Mouse (Mus musculus): ENCODE data around the gene Foxo6.

- TF ChIP-seq POLR2A (IDR thresholded peaks at IDR 0.05; ENCODE audit: borderline replicate concordance, extremely low read depth, insufficient read depth, insufficient read length, poor library complexity, severe bottlenecking) (no peak), CTCF (IDR thresholded peaks at IDR 0.05; ENCODE audit: borderline replicate concordance, extremely low read depth, insufficient read depth, insufficient read length) (peak; percentile 52)
These were observed 36.0 kb upstream of the Foxo6 start for GRCm38 (mm10) chr4:120323198-120323597.

Data from brain, embryonic 14.5 days (tissue).